Mouse (Mus musculus): ENCODE measurements around the gene Uba1.
"Not testable (repeated sequence)": the region's sequence is repeated elsewhere in the genome, so short reads cannot be mapped to it uniquely, and the experiment has no call there.

- not testable (repeated sequence) for TF ChIP-seq CTCF (IDR thresholded peaks at IDR 0.05; ENCODE audit: extremely low read depth, insufficient read length, insufficient replicate concordance, low read depth, low read length); POLR2A (IDR thresholded peaks at IDR 0.05; ENCODE audit: low read depth, low read length)
Observed at GRCm38 (mm10) chrX:20730048-20730447, 71.9 kb downstream of the Uba1 start.

All from small intestine, adult 2 months (tissue).